Mouse (Mus musculus): ENCODE data around the gene Sh3bp2. TPM values are rescaled to one million over a fixed set of nuclear protein-coding genes. Genes with fewer than 3 reads are reported as not detected.

The Sh3bp2 gene
- 3.5 TPM in 2 replicates for polyA plus RNA-seq (2012; rRNA removed)

- Histone ChIP-seq H3K4me1 (ENCODE audit: control insufficient read depth, insufficient read depth, low read length) (no peaks in the 10 kb centered on the region), H3K27ac (ENCODE audit: insufficient read depth, low read length) (no peak within 1 kb of the TSS), H3K4me3 (ENCODE audit: insufficient read depth, low read length) (peak within 1 kb of the TSS; percentile 39)
- TF ChIP-seq POLR2A (IDR thresholded peaks at IDR 0.05; ENCODE audit: extremely low read depth, insufficient read depth, low read length) (peak; percentile 37; the same call in 1 of the 2 replicates), CTCF (IDR thresholded peaks at IDR 0.05; ENCODE audit: extremely low read depth, insufficient read depth, low read length) (no peak)
Measured at GRCm38 (mm10) chr5:34525663-34526476, at the start of gene Sh3bp2. Gene Sh3bp2, plus strand, starts transcription at chr5:34525838.

- Histone ChIP-seq H3K4me1 (ENCODE audit: control insufficient read depth, insufficient read depth, low read length) (no peaks in the 10 kb centered on the region), H3K4me3 (ENCODE audit: insufficient read depth, low read length) (no peak overlapping the region), H3K27ac (ENCODE audit: insufficient read depth, low read length) (no peak overlapping the region)
- TF ChIP-seq POLR2A (IDR thresholded peaks at IDR 0.05; ENCODE audit: extremely low read depth, insufficient read depth, low read length) (no peak), CTCF (IDR thresholded peaks at IDR 0.05; ENCODE audit: extremely low read depth, insufficient read depth, low read length) (no peak)
Measured at GRCm38 (mm10) chr5:34480926-34481325, 44.7 kb upstream of the Sh3bp2 start.

- Histone ChIP-seq H3K4me3 (ENCODE audit: insufficient read depth, low read length) (no peak overlapping the region), H3K4me1 (ENCODE audit: control insufficient read depth, insufficient read depth, low read length) (peaks cover 5% of the 10 kb centered on the region; the same call in 1 of the 2 replicates), H3K27ac (ENCODE audit: insufficient read depth, low read length) (no peak overlapping the region)
- no peak for TF ChIP-seq POLR2A (IDR thresholded peaks at IDR 0.05; ENCODE audit: extremely low read depth, insufficient read depth, low read length)
- TF ChIP-seq CTCF (IDR thresholded peaks at IDR 0.05; ENCODE audit: extremely low read depth, insufficient read depth, low read length), result no peak
Measured at GRCm38 (mm10) chr5:34485731-34486130, 39.9 kb upstream of the Sh3bp2 start.

DNA sequence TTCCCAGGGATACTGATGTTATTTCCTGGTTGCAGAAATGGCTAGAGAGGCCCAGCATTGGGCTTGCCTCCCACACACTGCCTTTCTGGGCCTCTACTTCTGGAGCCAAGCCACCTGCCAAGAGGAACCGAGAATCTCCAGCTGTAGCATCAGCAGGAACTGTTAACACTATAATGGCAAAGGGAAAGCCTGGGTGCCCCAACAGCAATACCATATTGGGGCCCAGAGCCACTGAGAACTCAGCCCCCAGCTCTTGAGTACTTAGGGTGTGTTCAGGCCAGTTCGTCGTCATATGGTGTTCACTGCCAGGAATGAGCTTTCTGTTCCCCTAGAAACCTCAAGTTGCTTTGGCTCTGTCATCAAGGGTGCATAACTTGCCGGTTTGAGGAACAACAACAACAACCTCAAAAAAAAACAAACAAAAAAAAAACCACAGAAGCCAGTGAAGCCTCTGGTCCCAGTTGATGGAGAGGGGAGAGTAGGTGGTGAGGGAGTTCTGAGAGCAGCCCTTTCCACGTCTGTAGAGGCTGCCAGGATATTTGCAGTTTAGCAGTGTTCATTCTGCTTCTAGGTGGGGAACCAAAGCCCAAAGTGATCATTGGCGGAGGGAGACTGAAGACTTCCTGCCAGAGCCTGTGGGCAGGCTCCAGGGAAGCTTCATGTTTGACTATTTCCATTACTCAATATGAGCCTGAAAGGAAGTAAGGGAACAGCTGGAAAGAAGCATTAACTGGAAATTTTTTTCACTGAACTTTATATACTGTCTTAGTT is 38.1 kb upstream of the Sh3bp2 start:
- H3K27ac ChIP-seq (ENCODE audit: insufficient read depth, low read length), result no peak overlapping the region
- H3K4me3 ChIP-seq (ENCODE audit: insufficient read depth, low read length), result no peak overlapping the region
- H3K4me1 ChIP-seq (ENCODE audit: control insufficient read depth, insufficient read depth, low read length), result peaks cover 5% of the 10 kb centered on the region; the same call in 1 of the 2 replicates
- no peak for TF ChIP-seq POLR2A (IDR thresholded peaks at IDR 0.05; ENCODE audit: extremely low read depth, insufficient read depth, low read length)
- no peak for TF ChIP-seq CTCF (IDR thresholded peaks at IDR 0.05; ENCODE audit: extremely low read depth, insufficient read depth, low read length)

DNA sequence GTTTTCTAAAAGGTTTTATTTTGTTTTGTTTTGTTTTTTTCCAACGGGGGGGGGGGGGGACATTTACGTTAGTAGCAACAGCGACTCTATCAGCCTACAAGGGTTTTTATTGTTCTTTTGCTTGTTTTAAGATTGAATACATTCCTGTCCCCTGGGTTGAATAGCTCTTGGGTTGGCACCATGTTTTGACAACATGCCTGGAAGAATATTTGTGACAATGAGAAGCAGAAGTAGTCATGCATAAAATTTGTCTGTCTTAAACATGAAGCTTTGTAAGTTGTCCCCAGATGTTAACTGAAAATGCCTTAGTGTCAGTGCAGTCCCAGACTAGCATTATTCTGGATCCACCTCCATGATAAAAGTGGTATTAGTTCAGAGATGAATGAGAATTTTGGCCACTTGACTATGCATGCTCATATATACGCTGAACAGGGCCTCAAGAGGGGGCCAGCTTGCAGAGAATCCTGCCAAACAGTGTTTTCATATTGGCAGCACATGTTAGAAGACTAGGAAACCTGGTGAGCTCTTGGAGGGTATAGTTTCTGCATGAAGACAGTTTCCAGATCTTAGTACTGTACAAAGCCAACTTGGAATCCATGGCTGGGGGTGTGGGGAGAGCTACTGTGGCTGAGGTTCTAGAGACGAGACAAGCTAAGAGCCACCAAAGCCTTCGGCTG is 36.8 kb upstream of the Sh3bp2 start:
- Histone ChIP-seq H3K27ac (ENCODE audit: insufficient read depth, low read length) (no peak overlapping the region), H3K4me1 (ENCODE audit: control insufficient read depth, insufficient read depth, low read length) (peaks cover 5% of the 10 kb centered on the region; the same call in 1 of the 2 replicates), H3K4me3 (ENCODE audit: insufficient read depth, low read length) (no peak overlapping the region)
- no peak for TF ChIP-seq POLR2A (IDR thresholded peaks at IDR 0.05; ENCODE audit: extremely low read depth, insufficient read depth, low read length)

- H3K27ac ChIP-seq (ENCODE audit: insufficient read depth, low read length), result no peak overlapping the region
- H3K4me1 ChIP-seq (ENCODE audit: control insufficient read depth, insufficient read depth, low read length), result peaks cover 5% of the 10 kb centered on the region; the same call in 1 of the 2 replicates
- no peak overlapping the region for H3K4me3 ChIP-seq (ENCODE audit: insufficient read depth, low read length)
- TF ChIP-seq CTCF (IDR thresholded peaks at IDR 0.05; ENCODE audit: extremely low read depth, insufficient read depth, low read length), result no peak
- TF ChIP-seq POLR2A (IDR thresholded peaks at IDR 0.05; ENCODE audit: extremely low read depth, insufficient read depth, low read length), result no peak
Measured at GRCm38 (mm10) chr5:34489418-34489787, 36.2 kb upstream of the Sh3bp2 start.

DNA sequence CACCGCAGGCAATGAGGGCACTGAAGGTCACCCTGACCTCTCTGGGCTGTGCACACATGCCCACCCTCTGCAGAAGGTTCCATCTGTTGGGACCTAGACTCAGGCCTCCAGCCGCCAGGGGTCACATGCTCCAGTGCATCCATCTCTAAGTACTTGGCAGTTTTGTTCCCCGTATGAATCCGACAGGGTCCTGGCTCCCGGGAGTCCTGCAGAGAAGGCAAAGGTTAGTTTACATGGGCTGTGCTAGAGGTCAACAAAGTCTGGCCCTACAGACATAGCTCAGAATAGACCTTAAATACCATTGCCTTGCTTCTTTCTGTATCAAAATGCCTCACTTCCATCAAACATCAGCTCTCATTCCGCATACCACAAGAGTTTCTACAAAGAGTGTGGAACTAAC is 28.9 kb upstream of the Sh3bp2 start:
- Histone ChIP-seq H3K4me1 (ENCODE audit: control insufficient read depth, insufficient read depth, low read length) (no peaks in the 10 kb centered on the region), H3K27ac (ENCODE audit: insufficient read depth, low read length) (no peak overlapping the region), H3K4me3 (ENCODE audit: insufficient read depth, low read length) (no peak overlapping the region)
- TF ChIP-seq CTCF (IDR thresholded peaks at IDR 0.05; ENCODE audit: extremely low read depth, insufficient read depth, low read length), result no peak
- TF ChIP-seq POLR2A (IDR thresholded peaks at IDR 0.05; ENCODE audit: extremely low read depth, insufficient read depth, low read length), result no peak

DNA sequence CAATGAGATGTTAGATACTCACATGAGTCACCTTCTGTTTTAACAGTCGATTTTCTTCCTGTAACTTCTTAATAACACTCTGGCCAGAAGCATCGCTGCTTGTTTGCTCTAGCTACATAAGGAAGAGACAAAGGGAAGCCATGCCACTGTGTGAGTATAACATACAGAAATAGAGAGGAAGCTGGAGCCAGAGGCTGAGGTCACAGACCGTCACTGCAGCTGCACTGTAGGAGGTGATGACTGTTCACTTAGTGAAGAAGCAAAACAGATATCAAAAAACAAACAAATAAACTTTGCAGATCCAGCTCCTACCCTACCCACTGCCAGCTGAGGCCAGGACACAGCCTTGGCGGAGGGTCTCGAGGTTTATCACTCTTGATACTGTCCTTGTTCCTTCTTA is 24.8 kb upstream of the Sh3bp2 start:
- Histone ChIP-seq H3K4me3 (ENCODE audit: insufficient read depth, low read length) (no peak overlapping the region), H3K27ac (ENCODE audit: insufficient read depth, low read length) (no peak overlapping the region)
- TF ChIP-seq POLR2A (IDR thresholded peaks at IDR 0.05; ENCODE audit: extremely low read depth, insufficient read depth, low read length) (no peak), CTCF (IDR thresholded peaks at IDR 0.05; ENCODE audit: extremely low read depth, insufficient read depth, low read length) (no peak)

GRCm38 (mm10) chr5:34501588-34501987 is 24.1 kb upstream of the Sh3bp2 start:
- Histone ChIP-seq H3K27ac (ENCODE audit: insufficient read depth, low read length) (no peak overlapping the region), H3K4me3 (ENCODE audit: insufficient read depth, low read length) (no peak overlapping the region), H3K4me1 (ENCODE audit: control insufficient read depth, insufficient read depth, low read length) (0 out of 2 replicates have a peak, but pooled peaks cover 2% of the 10 kb centered on the region)
- TF ChIP-seq POLR2A (IDR thresholded peaks at IDR 0.05; ENCODE audit: extremely low read depth, insufficient read depth, low read length) (no peak), CTCF (IDR thresholded peaks at IDR 0.05; ENCODE audit: extremely low read depth, insufficient read depth, low read length) (no peak)

More for the DNA sequence above, 24.8 kb upstream of the Sh3bp2 start:
- 0 out of 2 replicates have a peak, but pooled peaks cover 2% of the 10 kb centered on the region for H3K4me1 ChIP-seq (ENCODE audit: control insufficient read depth, insufficient read depth, low read length)
